Mouse (Mus musculus): ENCODE results near the gene Tmem116. TPM values are rescaled to one million over a fixed set of nuclear protein-coding genes. Genes with fewer than 3 reads are reported as not detected.
A peak's percentile ranks its signal among the peaks of the same experiment; 100 is the strongest.

Gene Tmem116
- total and polyA plus RNA-seq, 2 experiments: 0.20 TPM; not detected in 1

DNA sequence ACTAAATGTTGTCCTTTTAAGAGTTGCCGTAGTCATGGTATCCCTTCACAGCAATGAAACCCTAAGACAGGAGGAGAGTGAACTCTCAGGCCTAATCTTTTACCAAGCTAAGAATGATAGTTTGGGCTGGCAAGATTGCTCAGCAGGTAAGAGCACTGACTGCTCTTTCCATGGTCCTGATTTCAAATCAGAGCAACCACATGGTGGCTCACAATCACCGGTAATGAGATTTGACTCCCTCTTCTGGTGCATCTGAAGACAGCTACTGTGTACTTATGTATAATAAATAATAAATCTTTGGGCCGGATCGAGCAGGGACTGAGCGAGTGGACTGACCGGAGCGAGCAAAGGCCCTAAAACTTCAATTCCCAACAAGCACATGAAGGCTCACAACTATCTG is 89.5 kb downstream of the Tmem116 start:
- H3K4me3 ChIP-seq (ENCODE audit: insufficient read depth, low read depth, low read length): no peak overlapping the region
- no peak for TF ChIP-seq POLR2A (IDR thresholded peaks at IDR 0.05; ENCODE audit: extremely low read depth, insufficient read depth, low read length)
- TF ChIP-seq CTCF (IDR thresholded peaks at IDR 0.05; ENCODE audit: low read depth, low read length): no peak
- H3K4me1 ChIP-seq (ENCODE audit: control insufficient read depth, insufficient read depth, low read length): peaks cover 11% of the 10 kb centered on the region
- 85% methylated on average over 7 of the region's 7 CpGs for WGBS
- H3K79me2 ChIP-seq (ENCODE audit: control insufficient read depth, insufficient read depth, low read length): peaks cover 36% of the 10 kb centered on the region; the same call in 1 of the 2 replicates
- no peak overlapping the region for H3K9ac ChIP-seq (ENCODE audit: low read depth, low read length)
- no peaks in the 10 kb centered on the region for H3K27me3 ChIP-seq (ENCODE audit: control insufficient read depth, insufficient read depth, low read length)
- no peak overlapping the region for H3K27ac ChIP-seq (replicated peaks; ENCODE audit: insufficient read depth, low read depth, low read length)
- DNase-seq (ENCODE audit: extremely low read depth, low read depth, low spot score): no peak
- peaks cover 5% of the 10 kb centered on the region for H3K36me3 ChIP-seq (ENCODE audit: control insufficient read depth, insufficient read depth, low read length)

DNA sequence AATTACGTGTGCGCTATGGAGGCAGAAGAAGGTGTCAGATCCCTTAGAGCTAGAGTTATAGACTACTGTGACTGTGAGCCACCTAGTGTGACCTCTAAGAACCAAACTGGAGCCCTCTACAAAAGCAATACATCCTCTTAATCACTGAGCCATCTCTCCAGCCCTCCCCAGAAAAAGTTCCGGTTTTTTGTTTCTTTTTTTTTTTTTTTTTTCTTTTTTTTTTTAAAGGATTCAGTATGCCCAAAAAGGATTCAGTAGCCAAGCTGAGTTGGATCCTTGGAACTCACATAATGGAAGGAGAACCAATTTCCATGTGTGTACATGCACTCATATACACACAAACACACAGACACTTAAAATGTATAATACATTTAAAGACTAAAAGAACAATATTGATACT is 91.7 kb downstream of the Tmem116 start:
- Histone ChIP-seq H3K9ac (ENCODE audit: low read depth, low read length) (no peak overlapping the region), H3K4me3 (ENCODE audit: insufficient read depth, low read depth, low read length) (no peak overlapping the region), H3K27me3 (ENCODE audit: control insufficient read depth, insufficient read depth, low read length) (no peaks in the 10 kb centered on the region), H3K36me3 (ENCODE audit: control insufficient read depth, insufficient read depth, low read length) (peaks cover 3% of the 10 kb centered on the region; the same call in 1 of the 2 replicates), H3K4me1 (ENCODE audit: control insufficient read depth, insufficient read depth, low read length) (peaks cover 11% of the 10 kb centered on the region), H3K79me2 (ENCODE audit: control insufficient read depth, insufficient read depth, low read length) (peaks cover 36% of the 10 kb centered on the region; the same call in 1 of the 2 replicates), H3K27ac (replicated peaks; ENCODE audit: insufficient read depth, low read depth, low read length) (no peak overlapping the region)
- WGBS: 82% methylated on average over 3 of the region's 3 CpGs
- TF ChIP-seq POLR2A (IDR thresholded peaks at IDR 0.05; ENCODE audit: extremely low read depth, insufficient read depth, low read length) (no peak), CTCF (IDR thresholded peaks at IDR 0.05; ENCODE audit: low read depth, low read length) (no peak)
- DNase-seq (ENCODE audit: extremely low read depth, low read depth, low spot score): no peak

GRCm38 (mm10) chr5:121544910-121545792 is 93.5 kb downstream of the Tmem116 start, which contains the start of the genes Adam1a and Gm42878:
Gene Adam1a, minus strand, starts transcription at chr5:121545482.
Gene Gm42878, minus strand, starts transcription at chr5:121545482.
- TF ChIP-seq POLR2A (IDR thresholded peaks at IDR 0.05; ENCODE audit: extremely low read depth, insufficient read depth, low read length) (no peak), CTCF (IDR thresholded peaks at IDR 0.05; ENCODE audit: low read depth, low read length) (no peak)
- DNase-seq (ENCODE audit: extremely low read depth, low read depth, low spot score): no peak
- H3K36me3 ChIP-seq (ENCODE audit: control insufficient read depth, insufficient read depth, low read length): no peaks in the 10 kb centered on the region
- H3K4me3 ChIP-seq (ENCODE audit: insufficient read depth, low read depth, low read length): peak within 1 kb of the TSS; percentile 78
- peak within 1 kb of the TSS; percentile 92 for H3K9ac ChIP-seq (ENCODE audit: low read depth, low read length)
- peaks cover 12% of the 10 kb centered on the region for H3K4me1 ChIP-seq (ENCODE audit: control insufficient read depth, insufficient read depth, low read length)
- H3K27me3 ChIP-seq (ENCODE audit: control insufficient read depth, insufficient read depth, low read length): no peaks in the 10 kb centered on the region
- peak within 1 kb of the TSS; percentile 84 for H3K27ac ChIP-seq (replicated peaks; ENCODE audit: insufficient read depth, low read depth, low read length)
- under 1% methylated on average over 72 of the region's 97 CpGs for WGBS
- H3K79me2 ChIP-seq (ENCODE audit: control insufficient read depth, insufficient read depth, low read length): peaks cover 28% of the 10 kb centered on the region; the same call in 1 of the 2 replicates

- Histone ChIP-seq H3K27ac (replicated peaks; ENCODE audit: insufficient read depth, low read depth, low read length) (peak within 1 kb of the TSS; percentile 84), H3K4me3 (ENCODE audit: insufficient read depth, low read depth, low read length) (peak within 1 kb of the TSS; percentile 78), H3K79me2 (ENCODE audit: control insufficient read depth, insufficient read depth, low read length) (peaks cover 25% of the 10 kb centered on the region; the same call in 1 of the 2 replicates), H3K36me3 (ENCODE audit: control insufficient read depth, insufficient read depth, low read length) (no peaks in the 10 kb centered on the region), H3K4me1 (ENCODE audit: control insufficient read depth, insufficient read depth, low read length) (peaks cover 14% of the 10 kb centered on the region), H3K9ac (ENCODE audit: low read depth, low read length) (peak within 1 kb of the TSS; percentile 92), H3K27me3 (ENCODE audit: control insufficient read depth, insufficient read depth, low read length) (no peaks in the 10 kb centered on the region)
- under 1% methylated on average over 52 of the region's 55 CpGs for WGBS
- DNase-seq (ENCODE audit: extremely low read depth, low read depth, low spot score): peak; percentile 80
- no peak for TF ChIP-seq CTCF (IDR thresholded peaks at IDR 0.05; ENCODE audit: low read depth, low read length)
- 0 out of 2 replicates have a peak, but pooled peaks have one; percentile 28 for TF ChIP-seq POLR2A (IDR thresholded peaks at IDR 0.05; ENCODE audit: extremely low read depth, insufficient read depth, low read length)
These were observed 94.3 kb downstream of the Tmem116 start, which contains the start of gene Mapkapk5 for GRCm38 (mm10) chr5:121545793-121546529. Gene Mapkapk5, minus strand, starts transcription at chr5:121545905.

- peak; percentile 51 for DNase-seq (ENCODE audit: extremely low read depth, low read depth, low spot score)
- peak overlapping the region; percentile 78; the same call in 1 of the 2 replicates for H3K4me3 ChIP-seq (ENCODE audit: insufficient read depth, low read depth, low read length)
- no peak overlapping the region for H3K27ac ChIP-seq (replicated peaks; ENCODE audit: insufficient read depth, low read depth, low read length)
- no peak overlapping the region for H3K9ac ChIP-seq (ENCODE audit: low read depth, low read length)
- no peaks in the 10 kb centered on the region for H3K36me3 ChIP-seq (ENCODE audit: control insufficient read depth, insufficient read depth, low read length)
- peaks cover 14% of the 10 kb centered on the region for H3K4me1 ChIP-seq (ENCODE audit: control insufficient read depth, insufficient read depth, low read length)
- TF ChIP-seq CTCF (IDR thresholded peaks at IDR 0.05; ENCODE audit: low read depth, low read length): peak; percentile 71
- TF ChIP-seq POLR2A (IDR thresholded peaks at IDR 0.05; ENCODE audit: extremely low read depth, insufficient read depth, low read length): no peak
- H3K27me3 ChIP-seq (ENCODE audit: control insufficient read depth, insufficient read depth, low read length): no peaks in the 10 kb centered on the region
- WGBS: 12% methylated on average over 6 of the region's 6 CpGs
- H3K79me2 ChIP-seq (ENCODE audit: control insufficient read depth, insufficient read depth, low read length): peaks cover 21% of the 10 kb centered on the region; the same call in 1 of the 2 replicates
These were observed 94.8 kb downstream of the Tmem116 start for GRCm38 (mm10) chr5:121546530-121546895.

Data from liver, adult 2 months (tissue).